Mouse (Mus musculus): ENCODE data around the gene Slc25a41.

- no peak for TF ChIP-seq POLR2A (IDR thresholded peaks at IDR 0.05; ENCODE audit: control insufficient read depth, extremely low read depth, insufficient read depth, low read length, poor library complexity)
- TF ChIP-seq CTCF (IDR thresholded peaks at IDR 0.05; ENCODE audit: borderline replicate concordance, control insufficient read depth, extremely low read depth, insufficient read depth, low read length, poor library complexity), result no peak
Measured at GRCm38 (mm10) chr17:57048816-57049215, 7.4 kb upstream of the Slc25a41 start.

All from thymus, adult 2 months (tissue).